Mouse (Mus musculus) myocyte (in vitro differentiated cells): ENCODE results near the gene Fads1.

Source experiments
- POLR2A ChIP-seq: IDR thresholded peaks from one replicate; pipeline ENCODE4 v1.6.1; 2011; ENCODE audit warnings: low read depth, mild to moderate bottlenecking, control low read depth, moderate library complexity; ENCODE audit not compliant: insufficient read length
- USF1 ChIP-seq: IDR thresholded peaks from one replicate; pipeline ENCODE4 v1.6.1; 2011; ENCODE audit warnings: low read depth, mild to moderate bottlenecking, control low read depth, moderate library complexity

DNA sequence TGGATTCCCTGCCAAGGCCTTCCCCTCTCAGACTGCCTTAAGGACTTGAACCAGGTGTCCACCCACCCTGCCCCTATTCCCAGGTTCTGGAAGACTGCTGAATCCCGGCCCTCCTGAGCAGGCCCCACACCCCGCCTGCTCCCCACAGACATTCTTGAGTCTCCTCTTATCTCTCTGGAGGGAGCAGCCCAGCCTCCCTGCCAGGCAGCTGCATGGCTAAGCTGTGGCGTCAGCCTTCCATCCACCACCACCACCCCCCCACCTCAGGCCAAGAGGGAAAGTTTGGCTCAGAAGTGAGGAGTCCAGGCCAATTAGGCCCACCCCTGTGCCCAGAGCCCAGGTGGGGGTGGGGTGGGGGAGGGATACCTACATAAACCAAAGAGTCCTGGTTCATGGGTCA, 55.8 kb downstream of the Fads1 start:
- TF ChIP-seq POLR2A = no peak
- TF ChIP-seq USF1 = no peak
